Mouse (Mus musculus): Measurements from ENCODE around the gene Cmip.

Cmip gene

DNA sequence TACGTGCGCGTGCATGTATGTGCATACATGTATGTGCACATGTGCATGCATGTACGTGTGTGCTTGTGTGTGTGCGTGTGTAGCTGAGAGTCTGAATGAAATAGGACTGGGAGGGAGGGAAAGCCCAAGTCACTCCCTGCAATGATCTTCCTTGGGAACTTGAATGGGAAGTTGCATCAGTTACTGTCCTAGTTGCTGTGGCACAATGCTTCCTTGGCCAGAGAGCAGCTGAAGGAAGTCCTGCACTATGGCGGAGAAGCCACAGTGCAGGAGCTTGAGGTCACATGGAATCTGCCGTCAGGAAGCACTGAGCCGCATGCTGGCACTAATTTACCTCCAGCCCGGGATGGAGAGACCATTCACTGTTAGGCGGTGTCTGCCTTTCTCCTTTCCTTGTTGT is 37.9 kb downstream of the Cmip start:
- 80% methylated on average over 10 of the region's 10 CpGs for WGBS

DNA sequence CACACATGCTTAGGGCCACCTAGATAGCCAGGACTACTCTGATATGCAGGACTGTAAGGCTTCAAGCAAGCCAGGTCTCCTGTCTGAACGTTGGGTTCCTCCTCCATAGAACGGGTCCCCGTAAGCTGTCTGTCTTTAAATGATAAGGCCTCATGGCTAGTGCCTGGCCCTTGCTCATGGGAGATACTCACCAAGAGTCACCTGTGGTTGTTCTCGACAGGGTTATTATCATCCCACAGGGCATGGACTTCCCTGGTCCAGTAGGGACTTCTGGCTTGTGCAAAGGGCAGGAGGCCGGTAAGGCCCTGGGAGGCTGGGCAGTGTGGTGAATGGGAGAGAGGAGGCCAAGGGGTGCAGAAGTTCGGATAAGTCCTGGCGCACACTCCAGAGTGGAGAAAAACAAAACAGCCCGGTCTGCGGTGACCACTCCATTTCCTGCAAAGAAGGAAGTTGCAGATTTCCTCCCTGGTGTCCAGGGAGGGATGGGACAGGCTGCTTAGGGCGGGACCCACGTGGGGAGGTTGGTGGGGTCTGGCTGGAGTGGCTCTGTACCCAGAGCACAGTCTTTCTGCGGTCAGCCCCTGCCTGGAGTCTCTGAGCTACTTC is 41.2 kb downstream of the Cmip start:
- 76% methylated on average over 12 of the region's 12 CpGs for WGBS

DNA sequence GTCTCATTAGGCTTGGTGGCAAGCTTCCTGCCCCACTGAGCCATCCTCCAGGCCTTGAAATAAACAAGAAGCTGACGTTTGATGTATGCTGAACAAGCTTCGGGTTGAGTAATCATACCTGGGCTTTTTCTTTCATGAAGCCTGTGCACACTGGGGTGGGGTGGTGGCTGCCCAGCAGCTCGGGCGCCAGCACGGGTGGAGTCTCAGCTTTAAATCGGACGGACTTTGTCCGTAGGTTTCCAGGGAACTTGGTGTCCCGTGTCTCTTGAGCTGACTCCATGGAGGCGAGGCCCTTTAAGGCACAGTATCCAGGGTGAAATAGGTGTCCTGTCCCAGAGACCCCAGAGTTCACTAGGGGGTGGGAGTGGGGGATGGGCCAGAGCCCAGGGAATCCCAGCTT is 42.3 kb downstream of the Cmip start:
- 89% methylated on average over 10 of the region's 10 CpGs for WGBS

DNA sequence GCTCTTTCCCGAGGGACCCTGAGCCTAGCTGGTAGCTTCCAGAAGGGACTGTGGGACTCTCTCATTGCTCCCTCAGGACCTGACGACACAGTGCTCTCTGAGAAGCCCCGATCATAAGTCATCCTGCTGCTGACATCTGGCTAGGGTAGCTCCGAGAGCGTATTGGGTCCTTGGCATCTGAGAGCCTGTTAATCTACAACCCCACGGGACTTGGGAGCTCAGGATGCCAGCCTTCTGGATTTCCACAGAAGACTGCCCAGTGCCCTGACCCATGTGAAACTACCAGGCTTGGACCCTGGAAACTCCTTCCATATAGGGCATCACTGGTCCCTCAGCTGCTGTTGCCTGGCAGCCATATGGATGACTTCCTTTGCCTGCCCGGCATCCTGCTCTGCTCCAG is 43.3 kb downstream of the Cmip start:
- WGBS, result 72% methylated on average over 7 of the region's 7 CpGs

DNA sequence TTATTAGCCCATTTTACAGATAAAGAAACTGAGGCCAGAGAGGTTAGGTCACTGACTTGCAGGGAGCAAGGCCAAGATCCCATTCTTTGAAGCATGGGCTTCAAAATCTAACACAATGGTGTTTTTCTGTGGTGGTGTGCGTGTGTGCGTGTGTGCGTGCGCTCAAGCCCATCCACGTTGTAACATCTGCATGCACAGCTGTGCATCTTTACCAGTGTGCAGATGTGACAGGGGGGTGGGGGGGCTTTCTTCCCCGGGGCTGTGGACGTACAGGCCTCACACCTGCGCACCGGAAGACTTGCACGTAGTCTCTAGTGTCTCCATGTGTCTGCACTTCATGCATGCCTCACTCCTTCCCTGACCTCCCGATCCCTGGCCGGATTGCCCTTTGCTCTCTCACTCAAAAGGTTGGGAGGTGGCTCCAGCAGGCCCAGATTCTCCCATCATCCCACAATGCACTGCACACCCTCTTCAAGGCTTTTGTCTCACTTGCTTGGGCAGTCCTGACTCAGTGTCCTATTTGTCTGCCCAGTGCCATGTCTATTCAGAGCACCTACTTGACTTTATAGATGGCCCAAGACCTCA is 44.7 kb downstream of the Cmip start:
- 92% methylated on average over 12 of the region's 12 CpGs for WGBS

DNA sequence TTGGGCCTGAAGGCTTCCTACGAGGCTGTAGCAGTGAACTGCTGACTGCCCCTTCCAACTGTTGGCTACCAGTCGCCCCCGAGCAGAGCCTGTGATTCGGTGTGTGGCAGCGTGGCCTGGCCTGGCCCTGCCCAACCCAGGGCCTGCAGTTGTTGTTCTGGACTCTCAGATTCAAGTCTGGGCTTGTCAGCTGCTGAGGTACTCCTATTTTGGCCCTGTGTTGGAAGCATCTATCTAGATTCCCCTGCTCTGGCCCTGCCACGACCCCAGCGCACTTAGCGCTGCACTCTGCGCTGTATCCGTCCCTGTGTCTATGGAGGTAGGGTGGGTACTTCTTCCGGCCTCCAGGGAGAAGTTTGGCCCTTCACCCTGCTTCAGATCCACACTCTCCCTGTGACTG is 45.2 kb downstream of the Cmip start:
- 94% methylated on average over 11 of the region's 11 CpGs for WGBS

DNA sequence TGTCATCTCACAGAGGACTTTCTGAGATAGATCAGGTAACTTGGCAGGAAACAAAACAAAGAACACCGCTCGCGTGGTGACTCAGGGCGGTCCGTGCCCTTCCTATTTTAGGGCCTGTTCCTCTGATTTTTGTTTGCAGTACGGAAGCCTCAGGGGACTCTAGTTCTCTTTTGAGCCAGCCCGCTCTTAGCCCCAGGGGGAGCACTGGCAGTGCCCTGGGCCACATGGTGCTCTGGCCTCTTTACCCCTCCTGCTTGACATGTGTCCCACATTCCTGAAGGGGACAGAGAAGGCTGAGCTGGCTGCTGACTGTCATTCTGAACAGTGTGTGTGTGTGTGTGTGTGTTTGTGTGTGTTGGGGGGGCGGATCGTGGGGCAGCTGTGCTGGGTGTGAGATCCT is 46.8 kb downstream of the Cmip start:
- WGBS, result 46% methylated on average over 9 of the region's 9 CpGs

DNA sequence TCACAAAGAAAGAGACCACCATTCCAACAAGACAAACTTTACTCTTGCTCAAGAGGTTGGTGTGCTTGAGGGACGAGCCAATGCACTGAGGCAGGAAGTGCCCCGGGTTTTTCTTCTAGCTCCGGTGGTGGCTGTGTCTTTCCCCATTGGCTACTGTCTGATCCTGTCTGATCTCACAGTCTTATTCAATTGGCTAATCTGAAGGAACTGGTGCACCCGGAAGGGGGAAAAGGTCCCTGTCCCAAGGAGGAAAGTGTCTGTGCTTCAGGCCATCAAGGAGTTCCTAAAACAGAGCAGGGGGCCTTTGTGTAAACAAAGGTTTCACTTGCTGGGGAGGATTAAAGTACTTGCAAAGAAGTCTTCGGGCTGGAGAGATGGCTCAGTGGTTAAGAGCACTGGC is 48.5 kb downstream of the Cmip start:
- WGBS, result 67% methylated on average over 5 of the region's 5 CpGs

DNA sequence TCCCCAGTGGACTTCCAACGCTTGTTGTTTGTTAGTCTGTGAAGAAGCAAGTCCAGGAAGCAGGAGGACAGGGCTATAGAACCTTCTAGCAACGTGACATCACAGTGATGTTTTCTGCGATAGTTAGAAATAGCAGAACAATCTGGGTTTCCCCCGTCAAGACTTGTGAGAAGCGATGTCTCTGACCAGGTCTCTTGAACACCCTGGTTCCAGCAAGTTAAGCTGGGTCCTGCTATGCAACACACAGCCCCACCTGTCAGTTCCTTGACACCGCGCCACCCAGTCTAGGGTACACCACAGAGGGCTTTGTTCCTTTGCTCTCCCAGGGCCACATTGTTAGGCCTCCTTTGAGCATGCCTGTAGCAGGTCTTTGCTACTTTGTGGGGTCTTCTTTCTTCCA is 49.9 kb downstream of the Cmip start:
- WGBS, result 88% methylated on average over 7 of the region's 7 CpGs

DNA sequence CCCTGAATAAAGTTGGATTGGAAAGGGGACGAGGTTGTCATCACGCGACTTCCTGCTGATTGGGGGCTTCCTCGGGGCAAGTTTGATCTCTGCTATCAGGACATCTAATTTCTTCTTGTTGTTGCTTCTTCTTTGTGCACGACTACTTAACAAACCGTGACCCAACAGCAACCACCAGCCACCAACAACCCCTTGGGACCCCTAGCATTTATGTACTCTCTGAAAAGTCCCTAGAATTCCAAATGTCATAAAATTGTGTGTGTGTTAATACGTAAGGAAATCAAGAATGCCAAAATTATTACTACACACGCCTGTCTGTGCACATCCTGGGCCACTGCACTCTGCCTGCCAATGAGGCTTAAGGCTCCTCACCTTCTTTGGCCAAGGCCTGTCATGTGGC is 50.4 kb downstream of the Cmip start:
- 91% methylated on average over 8 of the region's 8 CpGs for WGBS

DNA sequence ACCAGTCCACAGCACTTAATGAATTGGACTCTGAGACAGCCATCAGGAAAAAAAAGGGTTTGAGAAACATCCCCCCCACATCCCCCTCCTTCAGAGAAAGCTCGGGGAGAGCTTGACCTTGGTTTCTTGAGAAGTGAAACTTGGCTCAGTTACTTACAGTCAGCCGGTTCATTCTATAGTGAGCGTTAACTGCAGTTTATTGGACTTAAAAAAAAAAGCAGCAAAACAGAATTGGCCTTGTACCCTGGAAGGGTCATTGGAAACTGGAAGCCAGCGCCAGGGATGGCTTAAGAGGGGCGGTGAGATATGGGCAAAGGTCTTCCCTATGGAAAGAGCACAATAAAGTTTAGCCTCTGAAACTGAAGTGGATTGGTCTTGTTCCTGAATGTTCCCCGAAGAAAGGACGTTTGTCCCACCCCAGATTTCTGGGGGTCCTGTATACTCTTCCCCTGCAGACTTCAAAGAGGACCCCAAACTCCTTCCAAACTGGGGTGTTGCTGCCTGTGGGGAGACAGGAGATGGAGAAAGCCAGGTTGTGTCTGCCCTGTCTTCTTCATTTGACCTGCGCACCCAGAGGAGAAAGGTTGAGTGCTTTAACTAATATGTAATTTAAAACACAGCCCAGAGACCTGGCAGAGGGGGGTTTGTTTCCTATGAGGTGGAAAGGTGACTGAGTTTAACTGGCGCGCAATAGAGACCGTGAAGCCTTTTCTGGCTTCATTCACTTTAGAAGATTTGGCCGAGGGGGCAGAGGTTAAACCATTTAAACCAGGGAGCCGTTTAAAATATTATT is 51.6 kb downstream of the Cmip start:
- WGBS, result 85% methylated on average over 13 of the region's 13 CpGs

DNA sequence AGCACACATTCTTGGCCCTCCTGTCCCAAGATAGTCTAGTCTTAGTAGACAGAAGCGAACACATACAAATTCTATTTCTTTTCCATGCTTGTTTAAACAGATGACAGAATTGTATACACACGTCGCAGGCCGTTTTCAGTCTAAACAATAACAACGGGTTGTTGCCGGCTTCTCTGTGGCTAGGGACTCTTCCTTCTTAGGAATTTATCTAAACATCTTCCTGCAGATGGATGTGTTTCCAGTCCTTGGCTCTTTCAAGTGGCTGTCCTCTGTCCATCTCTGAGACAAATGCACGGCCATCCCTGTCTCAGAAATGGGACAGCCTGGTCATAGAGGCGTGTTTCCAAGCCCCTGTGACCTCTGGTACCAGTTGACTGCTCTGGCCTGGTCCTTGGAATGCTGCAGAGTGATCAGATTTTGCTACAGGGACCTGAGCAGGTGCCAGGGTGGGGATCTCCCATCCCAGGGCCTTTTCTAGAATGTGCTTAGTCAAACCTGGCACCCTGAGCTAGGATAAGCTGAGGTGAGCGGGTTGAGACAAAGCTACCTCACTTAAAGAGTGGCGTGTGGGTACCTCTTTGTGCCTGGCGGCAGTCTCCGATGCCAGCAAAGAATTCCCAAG is 52.9 kb downstream of the Cmip start:
- 73% methylated on average over 12 of the region's 12 CpGs for WGBS

DNA sequence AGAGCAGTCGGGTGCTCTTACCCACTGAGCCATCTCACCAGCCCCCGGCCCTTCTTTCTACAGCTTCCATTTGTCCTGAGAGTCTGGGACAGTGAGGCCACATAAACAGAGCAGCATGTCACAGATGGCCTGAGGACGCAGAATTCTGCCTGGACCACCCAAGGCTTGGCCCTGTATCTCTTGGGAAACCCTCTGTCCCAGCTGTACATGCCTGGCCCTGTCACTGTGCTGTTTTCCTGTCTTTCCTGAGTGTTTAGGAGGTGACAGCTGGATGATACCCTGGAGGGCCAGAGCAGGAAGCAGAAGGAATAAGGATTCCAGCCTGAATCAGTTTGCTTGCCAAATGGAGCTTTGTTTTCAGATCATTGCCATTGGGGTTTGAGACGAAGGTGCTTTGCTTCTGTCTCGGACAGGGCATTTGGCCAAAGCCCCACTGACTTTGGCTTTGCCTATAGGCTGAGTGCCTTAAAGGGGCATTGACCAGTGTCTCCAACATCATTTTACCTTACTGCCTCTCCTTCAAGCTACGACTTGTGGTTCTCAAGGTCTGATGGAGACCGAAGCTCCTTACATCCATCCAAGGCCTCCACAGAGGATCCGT is 54.2 kb downstream of the Cmip start:
- 81% methylated on average over 8 of the region's 8 CpGs for WGBS

DNA sequence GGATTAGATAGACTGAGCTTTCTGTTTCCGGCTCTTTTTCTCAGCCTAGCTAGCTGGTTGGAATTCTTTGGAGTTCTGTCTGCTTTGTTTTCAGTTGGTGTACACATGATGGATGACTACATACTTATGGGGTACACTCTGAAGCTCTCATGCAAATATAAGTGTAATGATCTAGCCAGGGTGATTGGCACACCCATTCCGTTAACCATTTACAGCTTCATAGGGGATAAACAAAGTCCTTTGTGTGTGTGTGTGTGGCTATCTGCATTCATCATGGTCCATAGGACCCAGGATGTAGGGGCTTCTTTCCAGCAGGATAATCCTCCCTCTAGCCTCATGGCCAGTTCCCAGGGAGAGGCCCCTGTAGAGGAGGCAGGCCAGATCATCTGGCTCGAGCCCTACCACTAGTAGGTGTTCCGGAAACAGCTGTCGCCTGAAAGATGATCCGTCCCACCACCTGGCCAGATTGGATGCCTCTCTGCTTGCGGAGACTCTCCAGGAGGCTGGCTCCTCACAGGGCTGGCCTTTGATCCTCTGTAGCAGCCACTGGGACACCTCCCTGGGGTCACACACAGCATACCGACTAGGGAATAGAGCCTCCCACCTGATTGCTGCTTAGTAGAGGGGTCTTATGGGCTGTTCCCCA is 57.6 kb downstream of the Cmip start:
- 58% methylated on average over 8 of the region's 8 CpGs for WGBS

DNA sequence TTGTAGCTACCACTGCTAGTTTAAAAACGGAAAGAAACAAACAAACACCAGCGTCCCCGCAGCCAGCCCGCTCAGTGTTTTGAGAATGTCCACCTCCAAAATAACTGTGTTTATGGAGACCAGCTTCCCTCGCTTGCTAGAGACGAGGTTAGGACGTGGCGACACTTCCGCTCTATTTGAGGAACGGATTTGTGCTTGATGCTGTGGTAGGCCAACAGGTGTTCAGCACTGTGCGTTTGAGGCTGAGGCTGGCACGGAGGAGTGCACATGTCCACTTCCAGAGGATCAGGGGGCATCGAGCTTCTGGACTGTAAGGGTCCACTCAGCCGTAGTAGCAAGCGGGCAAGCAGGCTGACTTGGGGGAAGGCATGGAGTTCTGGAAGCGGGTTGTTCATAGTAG is 58.9 kb downstream of the Cmip start:
- WGBS, result 81% methylated on average over 16 of the region's 16 CpGs

DNA sequence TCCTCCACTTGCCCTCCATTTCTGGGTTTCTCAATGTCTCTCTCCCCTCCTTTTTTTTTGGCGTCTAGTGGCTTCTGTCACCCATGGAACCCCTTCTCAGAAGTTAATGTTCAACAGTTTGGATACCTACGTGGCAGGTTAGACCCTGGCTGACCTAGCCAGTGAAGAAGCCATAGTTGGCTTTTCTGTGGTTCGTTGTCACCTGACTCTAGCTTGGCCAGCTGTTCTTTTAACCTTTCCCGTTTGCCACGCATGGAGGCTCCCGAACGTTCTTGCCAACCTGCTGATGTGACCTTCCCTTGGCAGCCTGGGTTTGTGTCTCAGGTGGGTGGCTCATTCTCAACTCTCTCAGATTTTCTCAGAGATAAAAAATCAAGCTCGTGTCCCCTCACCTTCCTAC is 60.6 kb downstream of the Cmip start:
- 88% methylated on average over 8 of the region's 8 CpGs for WGBS

DNA sequence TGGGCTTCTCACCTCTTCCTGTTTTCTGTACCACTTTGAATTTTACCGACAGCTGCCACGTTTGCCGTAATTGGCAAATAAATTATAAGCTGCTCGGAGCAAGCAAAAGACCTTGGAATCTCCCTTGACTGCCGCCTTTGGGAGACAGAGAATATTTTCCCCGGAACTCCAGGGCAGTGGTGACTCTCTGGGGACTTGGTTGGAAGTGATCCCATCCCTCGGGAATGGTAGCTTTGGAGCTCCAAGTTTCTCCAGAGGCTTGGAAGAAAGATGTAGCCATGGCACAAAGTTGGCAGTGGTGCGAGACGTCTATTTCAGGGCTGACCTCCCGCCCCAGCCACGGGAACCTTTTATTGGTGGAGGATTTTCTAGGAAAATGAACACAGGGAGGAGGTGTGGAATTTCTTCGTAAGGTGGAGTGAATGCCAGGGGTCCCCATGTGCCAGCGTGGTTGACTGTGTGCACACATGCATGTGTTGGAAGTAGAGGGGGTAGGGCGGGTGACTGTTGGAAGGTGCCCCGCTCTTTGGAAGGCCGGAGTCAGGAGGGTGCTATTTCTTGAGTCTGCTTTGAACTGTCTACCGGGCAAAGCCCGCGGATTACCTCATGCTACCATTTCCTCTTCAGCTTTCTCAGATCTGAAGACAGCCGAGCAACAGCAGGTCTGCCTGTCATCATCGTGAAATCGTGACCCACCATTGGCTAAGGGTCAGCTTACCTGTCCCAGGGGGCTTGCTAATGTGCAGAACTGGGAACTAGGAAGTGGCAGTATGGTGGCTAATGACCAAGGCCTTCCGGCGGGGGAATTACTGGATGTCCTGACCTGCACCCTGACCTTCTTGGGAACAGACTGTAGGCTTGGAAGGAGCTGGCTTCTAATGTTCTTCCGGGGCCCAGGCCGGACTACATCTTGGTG is 62.3 kb downstream of the Cmip start:
- 75% methylated on average over 26 of the region's 26 CpGs for WGBS

DNA sequence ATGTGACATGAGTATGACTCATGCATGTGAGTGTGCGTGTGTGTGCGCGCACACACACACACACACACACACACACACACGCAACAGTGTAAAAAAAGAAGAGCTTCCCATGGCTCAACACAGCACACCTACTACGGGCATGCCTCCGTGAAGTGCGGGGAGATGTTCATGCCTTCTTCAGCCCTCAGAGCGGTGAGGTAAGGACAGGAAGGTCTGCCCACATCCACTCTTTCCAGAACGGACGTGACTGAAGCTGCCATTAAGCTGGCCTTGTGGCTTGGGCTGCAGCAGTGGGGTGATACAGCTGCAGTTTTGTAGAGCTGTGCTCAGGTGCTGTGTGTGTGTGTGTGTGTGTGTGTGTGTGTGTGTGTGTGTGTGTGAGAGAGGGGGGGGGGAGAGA is 63.8 kb downstream of the Cmip start:
- WGBS, result 61% methylated on average over 10 of the region's 10 CpGs

DNA sequence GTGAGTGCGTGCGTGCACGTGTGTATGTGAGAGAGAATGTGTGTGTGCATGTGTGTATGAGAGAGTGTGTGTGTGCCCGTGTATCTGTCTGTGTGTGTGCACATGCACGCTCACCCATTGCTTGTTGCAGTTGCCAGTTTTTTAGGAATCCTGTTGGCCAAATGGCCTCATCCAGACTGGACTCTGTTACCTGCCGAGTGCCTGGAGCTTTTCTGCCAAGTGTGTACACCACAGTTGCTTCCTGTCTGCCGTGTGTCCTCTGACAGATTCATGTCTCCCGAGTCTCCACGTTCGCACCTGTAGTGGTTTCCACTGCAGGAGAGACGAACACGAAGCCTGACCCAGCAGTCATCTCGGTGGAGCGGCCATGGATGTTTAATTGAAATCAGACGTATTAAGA is 64.4 kb downstream of the Cmip start:
- 62% methylated on average over 15 of the region's 15 CpGs for WGBS

DNA sequence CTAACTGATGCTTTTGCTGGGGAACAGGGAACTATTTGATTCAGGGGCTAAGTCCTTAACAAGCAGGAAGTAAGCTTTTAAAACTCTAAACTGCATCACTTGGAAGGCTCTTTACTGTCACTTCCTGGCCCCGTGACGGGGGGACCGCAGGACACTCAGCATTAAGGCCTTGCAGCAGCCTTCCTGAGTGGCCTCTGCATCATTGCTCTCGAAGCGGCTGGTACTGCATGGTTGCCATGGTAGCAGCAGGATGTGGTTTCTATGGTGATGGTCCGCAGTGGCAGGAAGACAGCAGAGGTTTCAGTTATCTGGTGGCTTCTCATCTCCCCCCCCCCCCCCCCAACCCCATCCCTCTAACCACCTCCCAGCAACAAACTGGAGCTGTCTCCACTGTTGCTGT is 65.2 kb downstream of the Cmip start:
- 25% methylated on average over 6 of the region's 6 CpGs for WGBS
